Mouse (Mus musculus) CH12.LX (cell line): Measurements from ENCODE around the gene C8a.

Source experiments
- CTCF ChIP-seq, 2 experiments: IDR thresholded peaks in 1 of 2; conservative IDR thresholded peaks in 1 of 2; 2 replicates each; pipeline ENCODE4 v1.5.1; 2011 to 2012; ENCODE audit warnings: low read depth in 2 of 2, low read length in 2 of 2, improper control_type of control experiment in 1 of 2, inconsistent platforms in 1 of 2, mild to moderate bottlenecking in 1 of 2, moderate library complexity in 1 of 2
- EP300 ChIP-seq: IDR thresholded peaks from 2 replicates; pipeline ENCODE4 v1.6.1; 2011; ENCODE audit warnings: low read length, improper control_type of control experiment
- MEF2A ChIP-seq: IDR thresholded peaks from 2 replicates; pipeline ENCODE4 v1.6.1; 2014; ENCODE audit warnings: low read depth, mild to moderate bottlenecking, inconsistent platforms, low read length, improper control_type of control experiment, borderline replicate concordance
- MXI1 ChIP-seq: IDR thresholded peaks from 2 replicates; pipeline ENCODE4 v1.6.1; 2011; ENCODE audit warnings: mild to moderate bottlenecking, low read depth, low read length, improper control_type of control experiment
- POLR2A ChIP-seq: IDR thresholded peaks from 2 replicates; pipeline ENCODE4 v1.6.1; 2011; ENCODE audit warnings: low read depth, mild to moderate bottlenecking, improper control_type of control experiment, low read length
- RCOR1 ChIP-seq: conservative IDR thresholded peaks from 2 replicates; pipeline ENCODE4 v1.6.1; 2012; ENCODE audit warnings: low read depth, mild to moderate bottlenecking, inconsistent platforms, low read length, improper control_type of control experiment
- SMC3 ChIP-seq: IDR thresholded peaks from 2 replicates; pipeline ENCODE4 v1.6.1; 2011; ENCODE audit warnings: low read depth, low read length, improper control_type of control experiment
- TBP ChIP-seq: conservative IDR thresholded peaks from 2 replicates; pipeline ENCODE4 v1.6.1; 2011; ENCODE audit warnings: low read depth, low read length, improper control_type of control experiment
- UBTF ChIP-seq: IDR thresholded peaks from 2 replicates; pipeline ENCODE4 v1.6.1; 2012; ENCODE audit warnings: low read depth, mild to moderate bottlenecking, inconsistent platforms, low read length, improper control_type of control experiment, moderate library complexity
- ZC3H11A ChIP-seq: IDR thresholded peaks from 2 replicates; pipeline ENCODE4 v1.6.1; 2012; ENCODE audit warnings: low read depth, mild to moderate bottlenecking, inconsistent platforms, low read length, improper control_type of control experiment

DNA sequence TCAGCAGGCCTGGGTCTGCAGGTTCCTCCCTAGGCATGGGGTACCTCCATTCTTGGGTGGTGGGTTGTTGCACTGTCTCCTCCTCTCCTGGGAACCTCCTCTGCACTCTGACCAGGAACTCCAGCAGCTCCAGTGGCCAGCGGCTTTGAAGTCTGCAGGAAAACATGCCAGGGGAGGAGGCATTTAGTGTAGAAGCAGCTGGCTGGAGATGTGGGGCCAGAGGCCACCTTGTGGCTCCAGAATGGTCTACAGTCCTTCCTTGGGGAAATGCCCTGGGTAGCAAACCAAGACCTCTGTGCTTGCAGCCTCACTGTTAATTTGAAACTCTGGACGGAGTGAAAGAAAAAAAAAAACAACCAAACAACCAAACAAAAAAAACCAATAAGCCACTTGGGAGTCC, 58.7 kb downstream of the C8a start:
- TF ChIP-seq CTCF (conservative IDR thresholded peaks at IDR 0.05 in 1 of 2, IDR thresholded peaks at IDR 0.05 in 1 of 2; ENCODE audit: low read depth in 2 of 2, low read length in 2 of 2) (no peak), MXI1 (no peak), POLR2A (no peak), MEF2A (no peak), RCOR1 (no peak), ZC3H11A (no peak), EP300 (no peak), TBP (no peak), SMC3 (no peak), UBTF (no peak)
